Mouse (Mus musculus): ENCODE measurements around the gene Ppp2r5c. TPM values are rescaled to one million over a fixed set of nuclear protein-coding genes. Genes with fewer than 3 reads are reported as not detected.
A peak's percentile ranks its signal among the peaks of the same experiment; 100 is the strongest.

The Ppp2r5c gene
- polyA plus RNA-seq, 1 experiment from 2014 or later = 59.4 TPM

DNA sequence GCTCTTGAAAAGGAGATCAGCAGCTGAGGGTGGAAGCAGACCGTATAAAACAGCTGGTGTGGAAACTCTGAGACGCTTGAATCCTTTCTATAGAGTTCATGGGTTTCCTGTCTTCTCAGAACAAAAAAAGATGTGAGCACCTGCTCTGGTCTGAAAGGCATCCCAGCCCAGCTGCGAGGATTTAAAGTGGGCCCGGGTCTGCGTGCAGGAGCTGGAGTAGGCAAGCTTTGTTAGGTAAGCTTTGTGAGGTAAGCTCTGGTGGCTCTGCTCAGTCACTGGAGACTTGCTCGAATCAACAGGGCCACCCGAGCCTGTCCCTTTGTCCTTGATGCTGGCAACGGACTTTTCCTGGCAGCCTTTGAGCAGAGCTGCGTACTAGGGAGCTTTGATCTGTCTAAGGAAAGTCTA is 31.7 kb downstream of the Ppp2r5c start:
- WGBS (ENCODE audit: insufficient replicate concordance) = 76% methylated on average over 9 of the region's 9 CpGs
- H3K4me1 ChIP-seq (ENCODE audit: control insufficient read depth, low read depth, low read length) = peaks cover 3% of the 10 kb centered on the region
- H3K9me3 ChIP-seq (replicated peaks; ENCODE audit: control insufficient read depth, low read length) = no peaks in the 10 kb centered on the region
- no peak overlapping the region for H3K9ac ChIP-seq (ENCODE audit: low read depth, low read length)
- H3K27ac ChIP-seq (ENCODE audit: low read length) = no peak overlapping the region
- H3K4me2 ChIP-seq (ENCODE audit: low read depth, low read length) = no peak overlapping the region
- no peaks in the 10 kb centered on the region for H3K27me3 ChIP-seq (ENCODE audit: control insufficient read depth, insufficient read depth, low read depth, low read length)
- H3K36me3 ChIP-seq (ENCODE audit: control insufficient read depth, insufficient read depth) = no peaks in the 10 kb centered on the region
- H3K4me3 ChIP-seq (ENCODE audit: low read depth, low read length) = no peak overlapping the region
- no peak for ATAC-seq (ENCODE audit: low read depth)

DNA sequence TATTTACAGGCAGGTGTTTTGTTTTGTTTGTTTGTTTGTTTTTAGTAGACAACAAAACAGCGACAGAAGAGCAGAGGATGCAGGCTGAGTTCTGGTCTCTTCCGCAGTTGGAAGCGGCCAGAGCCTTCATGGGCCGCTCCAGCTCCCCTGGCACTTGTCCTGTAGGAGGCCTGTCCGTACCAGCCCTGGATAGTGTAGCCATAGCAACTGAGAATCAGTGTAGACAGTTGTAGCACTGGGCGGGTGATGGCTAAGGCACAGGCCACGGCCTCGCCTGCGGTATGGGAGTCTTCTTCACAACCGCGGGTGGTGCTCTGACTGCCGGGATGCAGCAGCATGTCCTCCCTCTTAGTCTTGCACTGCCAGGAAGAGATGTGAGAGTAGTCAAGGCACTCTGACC is 32.3 kb downstream of the Ppp2r5c start:
- Histone ChIP-seq H3K4me2 (ENCODE audit: low read depth, low read length) (no peak overlapping the region), H3K4me1 (ENCODE audit: control insufficient read depth, low read depth, low read length) (peaks cover 7% of the 10 kb centered on the region), H3K27ac (ENCODE audit: low read length) (no peak overlapping the region), H3K36me3 (ENCODE audit: control insufficient read depth, insufficient read depth) (no peaks in the 10 kb centered on the region), H3K9ac (ENCODE audit: low read depth, low read length) (no peak overlapping the region), H3K9me3 (replicated peaks; ENCODE audit: control insufficient read depth, low read length) (no peaks in the 10 kb centered on the region), H3K27me3 (ENCODE audit: control insufficient read depth, insufficient read depth, low read depth, low read length) (no peaks in the 10 kb centered on the region), H3K4me3 (ENCODE audit: low read depth, low read length) (no peak overlapping the region)
- ATAC-seq (ENCODE audit: low read depth) = no peak
- WGBS (ENCODE audit: insufficient replicate concordance) = 85% methylated on average over 12 of the region's 12 CpGs

- Histone ChIP-seq H3K9me3 (replicated peaks; ENCODE audit: control insufficient read depth, low read length) (no peaks in the 10 kb centered on the region), H3K4me1 (ENCODE audit: control insufficient read depth, low read depth, low read length) (peaks cover 11% of the 10 kb centered on the region), H3K27ac (ENCODE audit: low read length) (no peak overlapping the region), H3K36me3 (ENCODE audit: control insufficient read depth, insufficient read depth) (no peaks in the 10 kb centered on the region), H3K4me3 (ENCODE audit: low read depth, low read length) (no peak overlapping the region), H3K9ac (ENCODE audit: low read depth, low read length) (no peak overlapping the region), H3K4me2 (ENCODE audit: low read depth, low read length) (no peak overlapping the region), H3K27me3 (ENCODE audit: control insufficient read depth, insufficient read depth, low read depth, low read length) (no peaks in the 10 kb centered on the region)
- WGBS (ENCODE audit: insufficient replicate concordance) = 77% methylated on average over 4 of the region's 4 CpGs
- ATAC-seq (ENCODE audit: low read depth) = no peak
These were observed 33.8 kb downstream of the Ppp2r5c start for GRCm38 (mm10) chr12:110480701-110481100.

DNA sequence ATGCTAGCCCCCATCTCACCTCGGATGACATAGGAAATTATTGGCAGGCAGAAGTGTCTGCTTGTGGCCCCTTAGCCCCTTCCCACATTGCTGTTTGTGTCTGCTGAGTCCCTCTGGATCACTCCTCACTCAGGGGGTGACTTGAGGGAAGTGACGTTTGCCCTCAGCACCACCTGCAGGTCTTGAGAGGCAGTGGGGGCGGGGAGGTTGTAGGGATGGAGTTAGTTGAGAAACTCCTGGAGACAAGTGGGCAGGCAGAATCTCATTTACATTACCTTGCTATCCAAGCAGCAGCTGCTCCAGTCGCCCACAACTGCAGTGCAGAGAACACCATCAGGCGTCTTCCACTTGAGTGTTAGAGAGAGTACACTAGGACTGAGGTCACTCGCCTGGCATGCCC is 36.8 kb downstream of the Ppp2r5c start:
- Histone ChIP-seq H3K27ac (ENCODE audit: low read length) (no peak overlapping the region), H3K9me3 (replicated peaks; ENCODE audit: control insufficient read depth, low read length) (no peaks in the 10 kb centered on the region)
- 54% methylated on average over 6 of the region's 6 CpGs for WGBS (ENCODE audit: insufficient replicate concordance)

DNA sequence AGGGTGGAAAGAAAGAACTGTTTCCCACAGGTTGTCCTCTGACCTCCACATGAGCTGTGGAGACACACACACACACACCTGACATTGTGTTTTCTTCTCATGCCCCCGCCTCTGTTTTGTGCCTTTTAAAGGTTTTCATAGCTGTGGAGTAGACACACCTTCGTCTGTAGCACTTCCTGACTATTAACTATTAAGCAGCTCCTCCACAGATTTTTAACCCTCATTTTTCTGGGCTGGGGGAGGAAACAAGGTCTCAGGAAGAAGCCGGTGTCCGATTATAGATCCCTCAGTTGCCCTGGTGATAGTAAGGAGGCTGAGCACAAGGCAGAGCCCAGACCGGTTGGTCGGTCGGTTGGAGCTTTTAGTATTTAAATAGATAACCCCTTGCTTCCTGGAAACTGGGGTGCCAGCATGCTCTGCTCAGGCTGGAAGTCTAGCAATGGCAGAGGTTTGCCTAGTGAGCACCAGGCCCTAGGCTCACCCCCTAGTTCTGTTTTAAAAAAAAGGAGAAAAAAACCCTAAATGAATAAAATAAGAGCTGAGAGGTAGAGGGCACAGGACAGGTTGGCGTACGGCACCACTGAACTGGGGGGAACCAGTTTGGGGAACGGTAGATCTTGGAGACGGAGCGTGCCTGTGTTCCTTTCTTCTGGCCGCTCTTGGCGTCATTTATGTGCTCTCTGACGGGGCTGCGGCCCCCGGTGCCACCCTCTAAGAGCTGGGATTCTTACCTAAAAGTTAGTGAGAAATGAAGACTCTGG is 38.1 kb downstream of the Ppp2r5c start:
- Histone ChIP-seq H3K4me3 (ENCODE audit: low read depth, low read length) (peak overlapping the region; percentile 69), H3K9ac (ENCODE audit: low read depth, low read length) (peak overlapping the region; percentile 71), H3K9me3 (replicated peaks; ENCODE audit: control insufficient read depth, low read length) (no peaks in the 10 kb centered on the region), H3K27me3 (ENCODE audit: control insufficient read depth, insufficient read depth, low read depth, low read length) (no peaks in the 10 kb centered on the region), H3K27ac (ENCODE audit: low read length) (peak overlapping the region; percentile 94), H3K36me3 (ENCODE audit: control insufficient read depth, insufficient read depth) (no peaks in the 10 kb centered on the region; the same call in 1 of the 2 replicates), H3K4me2 (ENCODE audit: low read depth, low read length) (peak overlapping the region; percentile 82), H3K4me1 (ENCODE audit: control insufficient read depth, low read depth, low read length) (peaks cover 35% of the 10 kb centered on the region)
- 2% methylated on average over 17 of the region's 17 CpGs for WGBS (ENCODE audit: insufficient replicate concordance)
- peak; percentile 57 for ATAC-seq (ENCODE audit: low read depth)

More for the DNA sequence above, 36.8 kb downstream of the Ppp2r5c start:
- H3K4me1 ChIP-seq (ENCODE audit: control insufficient read depth, low read depth, low read length) = peaks cover 35% of the 10 kb centered on the region
- no peak overlapping the region for H3K4me3 ChIP-seq (ENCODE audit: low read depth, low read length)
- H3K27me3 ChIP-seq (ENCODE audit: control insufficient read depth, insufficient read depth, low read depth, low read length) = no peaks in the 10 kb centered on the region
- no peak overlapping the region for H3K9ac ChIP-seq (ENCODE audit: low read depth, low read length)
- no peaks in the 10 kb centered on the region for H3K36me3 ChIP-seq (ENCODE audit: control insufficient read depth, insufficient read depth)
- ATAC-seq (ENCODE audit: low read depth) = no peak
- H3K4me2 ChIP-seq (ENCODE audit: low read depth, low read length) = peak overlapping the region; percentile 82; the same call in 1 of the 2 replicates

GRCm38 (mm10) chr12:110485585-110486331 is 38.8 kb downstream of the Ppp2r5c start:
- under 1% methylated on average over 27 of the region's 27 CpGs for WGBS (ENCODE audit: insufficient replicate concordance)
- Histone ChIP-seq H3K4me2 (ENCODE audit: low read depth, low read length) (peak overlapping the region; percentile 82), H3K4me1 (ENCODE audit: control insufficient read depth, low read depth, low read length) (peaks cover 34% of the 10 kb centered on the region), H3K4me3 (ENCODE audit: low read depth, low read length) (peak overlapping the region; percentile 69), H3K27me3 (ENCODE audit: control insufficient read depth, insufficient read depth, low read depth, low read length) (no peaks in the 10 kb centered on the region), H3K36me3 (ENCODE audit: control insufficient read depth, insufficient read depth) (no peaks in the 10 kb centered on the region; the same call in 1 of the 2 replicates), H3K27ac (ENCODE audit: low read length) (peak overlapping the region; percentile 94), H3K9ac (ENCODE audit: low read depth, low read length) (peak overlapping the region; percentile 71), H3K9me3 (replicated peaks; ENCODE audit: control insufficient read depth, low read length) (no peaks in the 10 kb centered on the region)
- peak; percentile 80 for ATAC-seq (ENCODE audit: low read depth)

- Histone ChIP-seq H3K36me3 (ENCODE audit: control insufficient read depth, insufficient read depth) (no peaks in the 10 kb centered on the region; the same call in 1 of the 2 replicates), H3K9ac (ENCODE audit: low read depth, low read length) (peak overlapping the region; percentile 71), H3K4me2 (ENCODE audit: low read depth, low read length) (peak overlapping the region; percentile 82), H3K9me3 (replicated peaks; ENCODE audit: control insufficient read depth, low read length) (no peaks in the 10 kb centered on the region), H3K4me3 (ENCODE audit: low read depth, low read length) (peak overlapping the region; percentile 69), H3K27ac (ENCODE audit: low read length) (no peak overlapping the region; the same call in 1 of the 2 replicates), H3K4me1 (ENCODE audit: control insufficient read depth, low read depth, low read length) (peaks cover 32% of the 10 kb centered on the region), H3K27me3 (ENCODE audit: control insufficient read depth, insufficient read depth, low read depth, low read length) (no peaks in the 10 kb centered on the region)
- ATAC-seq (ENCODE audit: low read depth) = no peak
- WGBS (ENCODE audit: insufficient replicate concordance) = 76% methylated on average over 5 of the region's 5 CpGs
These were observed 39.9 kb downstream of the Ppp2r5c start for GRCm38 (mm10) chr12:110486852-110487251.

DNA sequence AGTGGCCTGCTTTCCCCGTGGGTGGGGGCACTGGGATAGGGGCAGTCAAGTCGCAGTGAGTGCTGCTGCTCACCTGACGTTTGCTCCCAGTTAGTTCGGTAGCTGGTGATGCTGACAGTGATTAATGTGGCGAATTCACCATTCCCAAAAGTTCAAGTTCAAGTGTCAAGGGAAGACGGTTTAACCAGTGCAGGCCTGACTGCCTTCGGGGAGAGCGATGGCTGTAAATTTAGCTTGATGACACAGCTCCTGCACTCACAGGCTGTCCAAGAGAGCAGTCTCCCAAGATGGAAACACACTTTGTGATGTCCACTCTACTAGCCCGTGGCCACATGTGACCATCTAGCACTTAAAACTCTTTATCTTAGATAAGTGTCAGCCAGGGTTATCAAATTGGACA is 41.1 kb downstream of the Ppp2r5c start:
- peaks cover 32% of the 10 kb centered on the region for H3K4me1 ChIP-seq (ENCODE audit: control insufficient read depth, low read depth, low read length)
- H3K4me3 ChIP-seq (ENCODE audit: low read depth, low read length) = no peak overlapping the region
- H3K27me3 ChIP-seq (ENCODE audit: control insufficient read depth, insufficient read depth, low read depth, low read length) = no peaks in the 10 kb centered on the region
- H3K36me3 ChIP-seq (ENCODE audit: control insufficient read depth, insufficient read depth) = no peaks in the 10 kb centered on the region; the same call in 1 of the 2 replicates
- H3K4me2 ChIP-seq (ENCODE audit: low read depth, low read length) = no peak overlapping the region
- 64% methylated on average over 9 of the region's 9 CpGs for WGBS (ENCODE audit: insufficient replicate concordance)
- no peak for ATAC-seq (ENCODE audit: low read depth)
- H3K9ac ChIP-seq (ENCODE audit: low read depth, low read length) = no peak overlapping the region
- H3K9me3 ChIP-seq (replicated peaks; ENCODE audit: control insufficient read depth, low read length) = no peaks in the 10 kb centered on the region
- peak overlapping the region; percentile 15 for H3K27ac ChIP-seq (ENCODE audit: low read length)
